Mouse (Mus musculus) forebrain, embryonic 16.5 days (tissue): ENCODE results near the gene Zfhx3. TPM values are rescaled to one million over a fixed set of nuclear protein-coding genes. Genes with fewer than 3 reads are reported as not detected.

Experiments
- ATAC-seq: fragments of 200-750 bp; cut with Nextera tagmentation; 2 replicates; pipeline ENCODE4 v1.8.0; 2017; ENCODE audit warnings: mild to moderate bottlenecking, moderate library complexity
- H3K27ac ChIP-seq: fragments of 300-500 bp; sonication (generic); 2 replicates; pipeline ENCODE4 v1.5.1; 2014; ENCODE audit warnings: low read length, control low read depth
- H3K27me3 ChIP-seq: fragments of 300-500 bp; sonication (generic); replicated peaks from 2 replicates; pipeline ENCODE4 v1.6.1; 2014; ENCODE audit warnings: low read length; ENCODE audit not compliant: control insufficient read depth, insufficient read depth
- H3K36me3 ChIP-seq: fragments of 300-500 bp; sonication (generic); 2 replicates; pipeline ENCODE4 v1.6.1; 2014; ENCODE audit not compliant: control insufficient read depth, insufficient read depth
- H3K4me1 ChIP-seq: fragments of 300-500 bp; sonication (generic); replicated peaks from 2 replicates; pipeline ENCODE4 v1.6.1; 2014; ENCODE audit warnings: low read length; ENCODE audit not compliant: control insufficient read depth, insufficient read depth
- H3K4me2 ChIP-seq: fragments of 300-500 bp; sonication (generic); 2 replicates; pipeline ENCODE4 v1.6.1; 2014; ENCODE audit warnings: mild to moderate bottlenecking, low read length, control low read depth
- H3K4me3 ChIP-seq: fragments of 300-500 bp; sonication (generic); replicated peaks from 2 replicates; pipeline ENCODE4 v1.5.1; 2014; ENCODE audit warnings: mild to moderate bottlenecking, low read length, control low read depth
- H3K9ac ChIP-seq: fragments of 300-500 bp; sonication (generic); replicated peaks from 2 replicates; pipeline ENCODE4 v1.6.1; 2014; ENCODE audit warnings: low read depth, low read length, control low read depth
- H3K9me3 ChIP-seq: fragments of 300-500 bp; sonication (generic); 2 replicates; pipeline ENCODE4 v1.6.1; 2016; ENCODE audit warnings: low read length; ENCODE audit not compliant: control insufficient read depth
- WGBS: fragments of 180-500 bp; shearing (Covaris S2); extraction: QIAGEN DNeasy Blood & Tissue Kit; methylation state at CpG from one replicate; pipeline ENCODE4 v1.1.7; 2014; 5-methylcytosine and 5-hydroxymethylcytosine counted together
- polyA plus RNA-seq: library from polyadenylated mRNA; unstranded; fragments of >200 nt; fragmentation: Nextera tagmentation; extraction: Ambion mirVana; gene quantifications from 2 replicates; pipeline ENCODE4 v1.2.1, GENCODE M21; 2015

The Zfhx3 gene
- polyA plus RNA-seq, 1 experiment from 2014 or later = 14.6 TPM

DNA sequence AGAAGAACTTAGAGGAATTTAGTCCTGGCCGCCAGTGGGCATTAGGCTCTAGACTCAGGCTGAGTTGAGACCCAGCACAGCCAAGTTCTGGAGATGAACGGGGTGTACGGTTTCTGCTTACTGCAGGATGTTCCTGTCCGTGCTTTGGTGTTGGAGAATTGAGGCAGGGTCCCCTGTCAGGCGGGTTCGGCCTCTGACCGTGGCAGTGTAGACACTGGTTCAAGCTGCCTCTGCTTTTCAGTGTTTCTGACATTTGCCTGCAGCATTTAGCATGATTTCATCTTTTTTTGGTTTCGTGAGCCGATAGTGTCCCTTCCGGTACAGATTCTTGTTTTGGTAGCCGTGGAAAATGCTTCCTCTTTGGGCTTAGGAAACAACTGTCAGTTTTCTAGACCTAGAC, 805.7 kb downstream of the Zfhx3 start:
- ATAC-seq = no peak
- 68% methylated on average over 11 of the region's 11 CpGs for WGBS
- no peak overlapping the region for H3K9ac ChIP-seq
- H3K4me1 ChIP-seq = peaks cover 7% of the 10 kb centered on the region
- no peaks in the 10 kb centered on the region for H3K27me3 ChIP-seq
- no peak overlapping the region for H3K27ac ChIP-seq
- no peaks in the 10 kb centered on the region for H3K36me3 ChIP-seq
- H3K4me2 ChIP-seq = no peak overlapping the region
- no peak overlapping the region for H3K4me3 ChIP-seq
- no peaks in the 10 kb centered on the region for H3K9me3 ChIP-seq

- H3K27me3 ChIP-seq = no peaks in the 10 kb centered on the region
- no peaks in the 10 kb centered on the region for H3K36me3 ChIP-seq
- ATAC-seq = no peak
- H3K4me3 ChIP-seq = no peak overlapping the region
- H3K9ac ChIP-seq = no peak overlapping the region
- H3K27ac ChIP-seq = no peak overlapping the region
- no peaks in the 10 kb centered on the region for H3K9me3 ChIP-seq
- H3K4me1 ChIP-seq = peaks cover 7% of the 10 kb centered on the region
- WGBS = 6% methylated on average over 6 of the region's 6 CpGs
- no peak overlapping the region for H3K4me2 ChIP-seq
These were observed 806.5 kb downstream of the Zfhx3 start for GRCm38 (mm10) chr8:108748851-108749376.

GRCm38 (mm10) chr8:108750806-108751205, 808.4 kb downstream of the Zfhx3 start:
- WGBS = 91% methylated on average over 9 of the region's 9 CpGs
- Histone ChIP-seq H3K27me3 (no peaks in the 10 kb centered on the region), H3K27ac (no peak overlapping the region)

GRCm38 (mm10) chr8:108754556-108754955, 812.1 kb downstream of the Zfhx3 start:
- Histone ChIP-seq H3K9me3 (no peaks in the 10 kb centered on the region), H3K27ac (no peak overlapping the region), H3K36me3 (no peaks in the 10 kb centered on the region), H3K4me3 (no peak overlapping the region), H3K4me2 (no peak overlapping the region), H3K9ac (no peak overlapping the region), H3K27me3 (no peaks in the 10 kb centered on the region), H3K4me1 (peaks cover 20% of the 10 kb centered on the region)
- no peak for ATAC-seq
- WGBS = 72% methylated on average over 6 of the region's 6 CpGs

More at GRCm38 (mm10) chr8:108750806-108751205, 808.4 kb downstream of the Zfhx3 start:
- Histone ChIP-seq H3K4me2 (no peak overlapping the region), H3K4me1 (peaks cover 14% of the 10 kb centered on the region), H3K9me3 (no peaks in the 10 kb centered on the region), H3K36me3 (no peaks in the 10 kb centered on the region), H3K9ac (no peak overlapping the region), H3K4me3 (no peak overlapping the region)
- no peak for ATAC-seq

DNA sequence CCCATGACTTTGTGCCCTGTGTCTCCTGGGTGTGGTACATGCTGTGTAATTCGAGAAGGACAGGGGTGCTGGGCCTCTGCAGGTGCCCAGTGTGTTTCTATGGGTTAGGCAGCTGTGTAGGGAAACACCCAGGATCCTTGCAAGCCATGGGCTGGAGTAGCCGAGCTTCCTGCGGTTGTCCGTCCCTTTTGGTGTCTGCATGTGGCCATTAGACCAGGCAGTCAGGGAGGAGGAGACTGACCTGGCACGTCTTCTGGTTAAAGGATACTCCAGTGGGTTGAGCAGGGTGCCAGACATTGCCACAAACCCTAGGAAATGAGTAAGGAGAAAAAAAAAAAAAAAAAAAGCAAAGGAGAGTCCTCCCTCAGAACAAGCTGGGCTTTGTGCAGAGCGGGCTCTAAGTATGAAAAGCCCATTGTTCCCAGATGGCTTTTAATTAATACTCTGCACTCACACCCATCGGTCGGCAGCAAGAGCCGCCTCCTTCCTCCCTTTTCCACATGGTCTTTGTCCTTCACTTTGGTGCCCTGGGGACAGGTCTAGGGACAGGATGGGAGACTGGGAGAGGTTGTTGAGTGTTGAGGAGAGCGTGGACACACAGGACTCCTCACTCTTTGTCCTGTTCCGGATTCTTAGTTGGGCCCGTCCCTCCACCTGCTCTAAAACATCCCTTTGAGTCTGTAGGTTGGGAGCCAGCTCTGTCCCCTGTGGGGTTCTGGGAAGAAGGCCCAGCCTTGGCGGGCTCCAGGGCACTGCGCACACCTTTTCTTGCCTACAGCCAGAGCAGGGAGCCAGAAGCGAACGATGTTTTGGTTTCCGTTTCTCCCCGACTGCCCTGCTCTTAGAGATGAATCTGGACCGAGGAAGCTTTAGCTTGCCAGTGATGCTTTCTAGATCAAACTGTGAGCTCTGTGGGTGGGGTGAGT, 813.2 kb downstream of the Zfhx3 start:
- no peaks in the 10 kb centered on the region for H3K9me3 ChIP-seq
- H3K27me3 ChIP-seq = no peaks in the 10 kb centered on the region
- H3K4me3 ChIP-seq = no peak overlapping the region
- whole genome bisulfite sequencing = 25% methylated on average over 19 of the region's 19 CpGs
- H3K36me3 ChIP-seq = no peaks in the 10 kb centered on the region
- no peak overlapping the region for H3K27ac ChIP-seq
- peak; percentile 36 for ATAC-seq
- peak overlapping the region; percentile 12; the same call in 1 of the 2 replicates for H3K9ac ChIP-seq
- H3K4me2 ChIP-seq = peak overlapping the region; percentile 31
- H3K4me1 ChIP-seq = peaks cover 23% of the 10 kb centered on the region

- peak; percentile 82 for ATAC-seq
- H3K9ac ChIP-seq = peak overlapping the region; percentile 15; the same call in 1 of the 2 replicates
- no peaks in the 10 kb centered on the region for H3K36me3 ChIP-seq
- H3K4me1 ChIP-seq = peaks cover 25% of the 10 kb centered on the region
- H3K4me2 ChIP-seq = peak overlapping the region; percentile 20
- H3K4me3 ChIP-seq = no peak overlapping the region
- WGBS = 26% methylated on average over 15 of the region's 15 CpGs
- peak overlapping the region; percentile 72; the same call in 1 of the 2 replicates for H3K27ac ChIP-seq
- no peaks in the 10 kb centered on the region for H3K27me3 ChIP-seq
- no peaks in the 10 kb centered on the region for H3K9me3 ChIP-seq
These were observed 817.3 kb downstream of the Zfhx3 start for GRCm38 (mm10) chr8:108759511-108760330.

DNA sequence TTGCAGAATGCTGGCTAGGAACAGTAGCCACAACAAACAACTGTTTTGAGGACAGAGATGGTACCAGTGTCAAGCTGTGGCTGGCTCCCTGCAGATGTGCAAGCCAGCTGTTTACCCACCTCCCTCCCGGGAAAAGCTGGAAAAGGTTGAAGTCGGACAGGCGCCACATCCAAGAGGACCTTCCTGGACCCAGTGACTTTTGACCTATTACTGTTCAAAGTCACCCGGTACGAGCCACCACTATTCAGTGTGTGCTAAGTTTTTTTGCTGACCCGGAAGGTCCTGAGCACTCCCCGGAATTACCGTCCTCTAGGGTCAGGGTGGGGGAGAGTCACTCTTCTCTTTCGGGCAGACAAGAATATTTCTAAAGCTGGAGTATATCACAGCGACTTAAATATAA, 818.3 kb downstream of the Zfhx3 start:
- peaks cover 19% of the 10 kb centered on the region for H3K4me1 ChIP-seq
- 82% methylated on average over 10 of the region's 10 CpGs for WGBS
- H3K27me3 ChIP-seq = no peaks in the 10 kb centered on the region
- no peak overlapping the region for H3K27ac ChIP-seq
- no peak for ATAC-seq
- no peaks in the 10 kb centered on the region for H3K9me3 ChIP-seq
- no peaks in the 10 kb centered on the region for H3K36me3 ChIP-seq
- no peak overlapping the region for H3K4me3 ChIP-seq
- no peak overlapping the region for H3K9ac ChIP-seq
- H3K4me2 ChIP-seq = no peak overlapping the region

- H3K4me3 ChIP-seq = no peak overlapping the region
- no peaks in the 10 kb centered on the region for H3K9me3 ChIP-seq
- H3K27ac ChIP-seq = no peak overlapping the region
- H3K4me2 ChIP-seq = no peak overlapping the region
- H3K36me3 ChIP-seq = no peaks in the 10 kb centered on the region
- H3K4me1 ChIP-seq = peaks cover 16% of the 10 kb centered on the region
- no peak overlapping the region for H3K9ac ChIP-seq
- ATAC-seq = no peak
- no peaks in the 10 kb centered on the region; the same call in 1 of the 2 replicates for H3K27me3 ChIP-seq
- 28% methylated on average over 7 of the region's 7 CpGs for WGBS
These were observed 820.1 kb downstream of the Zfhx3 start for GRCm38 (mm10) chr8:108762567-108762966.
